Mouse (Mus musculus): ENCODE measurements around the gene Pde8b. TPM values are rescaled to one million over a fixed set of nuclear protein-coding genes. Genes with fewer than 3 reads are reported as not detected.
A peak's percentile ranks its signal among the peaks of the same experiment; 100 is the strongest.

Gene Pde8b
- total and polyA plus RNA-seq, 2 experiments from 2014 or later: 7.1 to 23.6 TPM

- no peak for ATAC-seq (ENCODE audit: low FRiP score)
- Histone ChIP-seq H3K4me3 (ENCODE audit: low read depth, low read length) (no peak overlapping the region), H3K36me3 (ENCODE audit: insufficient read depth, low read length) (peaks cover 9% of the 10 kb centered on the region), H3K9me3 (ENCODE audit: low read length) (no peaks in the 10 kb centered on the region), H3K27me3 (ENCODE audit: insufficient read depth, low read length) (no peaks in the 10 kb centered on the region), H3K9ac (replicated peaks; ENCODE audit: low read length, poor library complexity, severe bottlenecking) (no peak overlapping the region), H3K4me1 (ENCODE audit: insufficient read depth, low read length) (no peaks in the 10 kb centered on the region), H3K4me2 (ENCODE audit: low read depth, low read length, poor library complexity, severe bottlenecking) (no peak overlapping the region), H3K27ac (ENCODE audit: low read depth, low read length) (no peak overlapping the region)
- 81% methylated on average over 7 of the region's 7 CpGs for WGBS
- TF ChIP-seq CTCF (IDR thresholded peaks at IDR 0.05): no peak
- no peak for DNase-seq (ENCODE audit: low spot score)
Measured at GRCm38 (mm10) chr13:95009261-95009660, 240.9 kb downstream of the Pde8b start.

GRCm38 (mm10) chr13:95007281-95007680 lies 242.9 kb downstream of the Pde8b start:
- Histone ChIP-seq H3K27me3 (ENCODE audit: insufficient read depth, low read length) (no peaks in the 10 kb centered on the region), H3K36me3 (ENCODE audit: insufficient read depth, low read length) (peaks cover 9% of the 10 kb centered on the region), H3K4me2 (ENCODE audit: low read depth, low read length, poor library complexity, severe bottlenecking) (no peak overlapping the region), H3K4me1 (ENCODE audit: insufficient read depth, low read length) (no peaks in the 10 kb centered on the region), H3K9me3 (ENCODE audit: low read length) (no peaks in the 10 kb centered on the region), H3K9ac (replicated peaks; ENCODE audit: low read length, poor library complexity, severe bottlenecking) (no peak overlapping the region), H3K27ac (ENCODE audit: low read depth, low read length) (no peak overlapping the region), H3K4me3 (ENCODE audit: low read depth, low read length) (no peak overlapping the region)
- no peak for ATAC-seq (ENCODE audit: low FRiP score)
- no peak for TF ChIP-seq CTCF (IDR thresholded peaks at IDR 0.05)
- no peak for DNase-seq (ENCODE audit: low spot score)
- WGBS: 88% methylated on average over 8 of the region's 8 CpGs

- 73% methylated on average over 5 of the region's 5 CpGs for WGBS
- ATAC-seq (ENCODE audit: low FRiP score): no peak
- no peak overlapping the region for H3K4me2 ChIP-seq (ENCODE audit: low read depth, low read length, poor library complexity, severe bottlenecking)
- H3K27me3 ChIP-seq (ENCODE audit: insufficient read depth, low read length): no peaks in the 10 kb centered on the region
- no peak overlapping the region for H3K27ac ChIP-seq (ENCODE audit: low read depth, low read length)
- no peak for DNase-seq (ENCODE audit: low spot score)
- H3K4me3 ChIP-seq (ENCODE audit: low read depth, low read length): no peak overlapping the region
- H3K9me3 ChIP-seq (ENCODE audit: low read length): no peaks in the 10 kb centered on the region
- H3K9ac ChIP-seq (replicated peaks; ENCODE audit: low read length, poor library complexity, severe bottlenecking): no peak overlapping the region
- no peaks in the 10 kb centered on the region for H3K36me3 ChIP-seq (ENCODE audit: insufficient read depth, low read length)
- TF ChIP-seq CTCF (IDR thresholded peaks at IDR 0.05): no peak
- H3K4me1 ChIP-seq (ENCODE audit: insufficient read depth, low read length): no peaks in the 10 kb centered on the region
Measured at GRCm38 (mm10) chr13:94990516-94990915, 259.6 kb downstream of the Pde8b start.

GRCm38 (mm10) chr13:94979081-94979480 lies 271.1 kb downstream of the Pde8b start:
- 26% methylated on average over 7 of the region's 7 CpGs for WGBS

GRCm38 (mm10) chr13:94976219-94977186 lies 273.6 kb downstream of the Pde8b start, which contains the start of gene Wdr41:
TSS of gene Wdr41 (plus strand) at chr13:94976344.
- peak within 1 kb of the TSS; percentile 83 for H3K4me3 ChIP-seq (ENCODE audit: low read depth, low read length)
- peak; percentile 94 for ATAC-seq (ENCODE audit: low FRiP score)
- WGBS: 2% methylated on average over 61 of the region's 68 CpGs
- H3K9ac ChIP-seq (replicated peaks; ENCODE audit: low read length, poor library complexity, severe bottlenecking): peak within 1 kb of the TSS; percentile 97
- peaks cover 9% of the 10 kb centered on the region; the same call in 1 of the 2 replicates for H3K4me1 ChIP-seq (ENCODE audit: insufficient read depth, low read length)
- peak; percentile 91 for TF ChIP-seq CTCF (IDR thresholded peaks at IDR 0.05)
- peak within 1 kb of the TSS; percentile 47 for H3K4me2 ChIP-seq (ENCODE audit: low read depth, low read length, poor library complexity, severe bottlenecking)
- peak; percentile 95 for DNase-seq (ENCODE audit: low spot score)
- no peaks in the 10 kb centered on the region for H3K9me3 ChIP-seq (ENCODE audit: low read length)
- H3K27me3 ChIP-seq (ENCODE audit: insufficient read depth, low read length): no peaks in the 10 kb centered on the region
- peak within 1 kb of the TSS; percentile 94 for H3K27ac ChIP-seq (ENCODE audit: low read depth, low read length)
- H3K36me3 ChIP-seq (ENCODE audit: insufficient read depth, low read length): peaks cover 6% of the 10 kb centered on the region

More at GRCm38 (mm10) chr13:94979081-94979480, 271.1 kb downstream of the Pde8b start:
- Histone ChIP-seq H3K27ac (ENCODE audit: low read depth, low read length) (no peak overlapping the region), H3K4me1 (ENCODE audit: insufficient read depth, low read length) (peaks cover 9% of the 10 kb centered on the region; the same call in 1 of the 2 replicates), H3K4me3 (ENCODE audit: low read depth, low read length) (no peak overlapping the region), H3K27me3 (ENCODE audit: insufficient read depth, low read length) (no peaks in the 10 kb centered on the region), H3K9ac (replicated peaks; ENCODE audit: low read length, poor library complexity, severe bottlenecking) (no peak overlapping the region), H3K36me3 (ENCODE audit: insufficient read depth, low read length) (peaks cover 9% of the 10 kb centered on the region), H3K4me2 (ENCODE audit: low read depth, low read length, poor library complexity, severe bottlenecking) (no peak overlapping the region), H3K9me3 (ENCODE audit: low read length) (no peaks in the 10 kb centered on the region)
- DNase-seq (ENCODE audit: low spot score): no peak
- no peak for TF ChIP-seq CTCF (IDR thresholded peaks at IDR 0.05)
- no peak for ATAC-seq (ENCODE audit: low FRiP score)

- H3K27ac ChIP-seq (ENCODE audit: low read depth, low read length): peak overlapping the region; percentile 94
- no peaks in the 10 kb centered on the region for H3K27me3 ChIP-seq (ENCODE audit: insufficient read depth, low read length)
- H3K9ac ChIP-seq (replicated peaks; ENCODE audit: low read length, poor library complexity, severe bottlenecking): 0 out of 2 replicates have a peak overlapping the region, but pooled peaks have one; percentile 24
- peak overlapping the region; percentile 83 for H3K4me3 ChIP-seq (ENCODE audit: low read depth, low read length)
- H3K9me3 ChIP-seq (ENCODE audit: low read length): no peaks in the 10 kb centered on the region
- DNase-seq (ENCODE audit: low spot score): no peak
- H3K4me1 ChIP-seq (ENCODE audit: insufficient read depth, low read length): peaks cover 9% of the 10 kb centered on the region; the same call in 1 of the 2 replicates
- peak overlapping the region; percentile 47 for H3K4me2 ChIP-seq (ENCODE audit: low read depth, low read length, poor library complexity, severe bottlenecking)
- no peak for TF ChIP-seq CTCF (IDR thresholded peaks at IDR 0.05)
- WGBS: 17% methylated on average over 9 of the region's 9 CpGs
- ATAC-seq (ENCODE audit: low FRiP score): peak; percentile 17; the same call in 1 of the 2 replicates
- H3K36me3 ChIP-seq (ENCODE audit: insufficient read depth, low read length): no peaks in the 10 kb centered on the region
Measured at GRCm38 (mm10) chr13:94975828-94976218, 274.3 kb downstream of the Pde8b start.

Other genes with a start within 250 kb of the Pde8b start
- 17.7 and 23.8 TPM in 2 replicates for gene Zbed3, start 73.3 kb upstream of the Pde8b start, total RNA-seq (2014; rRNA removed)
- gene Zbed3, start 73.3 kb upstream of the Pde8b start, polyA plus RNA-seq (2015; fragmentation: Nextera tagmentation; extraction: Ambion mirVana): 26.6 and 31.5 TPM in 2 replicates
- gene Aggf1, start 125.0 kb upstream of the Pde8b start, total RNA-seq (2014; rRNA removed): 25.5 and 27.6 TPM in 2 replicates
- gene Aggf1, start 125.0 kb upstream of the Pde8b start, polyA plus RNA-seq (2015; fragmentation: Nextera tagmentation; extraction: Ambion mirVana): 26.7 and 28.7 TPM in 2 replicates
- 3.7 and 7.7 TPM in 2 replicates for gene Crhbp, start 194.6 kb upstream of the Pde8b start, total RNA-seq (2014; rRNA removed)
- gene Crhbp, start 194.6 kb upstream of the Pde8b start, polyA plus RNA-seq (2015; fragmentation: Nextera tagmentation; extraction: Ambion mirVana): 5.2 and 6.7 TPM in 2 replicates
- not detected in 2 replicates for gene S100z, start 228.4 kb upstream of the Pde8b start, total RNA-seq (2014; rRNA removed)
- not detected in 2 replicates for gene S100z, start 228.4 kb upstream of the Pde8b start, polyA plus RNA-seq (2015; fragmentation: Nextera tagmentation; extraction: Ambion mirVana)

Data from midbrain, postnatal 0 days (tissue).